Mouse (Mus musculus): ENCODE measurements around the gene Hmg20b. TPM values are rescaled to one million over a fixed set of nuclear protein-coding genes. Genes with fewer than 3 reads are reported as not detected.

The Hmg20b gene
- polyA plus RNA-seq, 1 experiment from 2014 or later = 100 TPM

GRCm38 (mm10) chr10:81323141-81323775, 27.0 kb downstream of the Hmg20b start:
- DNase-seq (ENCODE audit: low spot score) (no peak), ATAC-seq (ENCODE audit: low FRiP score) (no peak)
- 94% methylated on average over 23 of the region's 23 CpGs for WGBS
- H3K9me3 ChIP-seq (ENCODE audit: control insufficient read depth, low read length) = no peaks in the 10 kb centered on the region
- H3K4me2 ChIP-seq (replicated peaks; ENCODE audit: low read depth, low read length) = no peak overlapping the region
- H3K4me1 ChIP-seq (replicated peaks; ENCODE audit: control insufficient read depth, insufficient read depth, low read length) = peaks cover 13% of the 10 kb centered on the region
- peaks cover 26% of the 10 kb centered on the region for H3K36me3 ChIP-seq (ENCODE audit: control insufficient read depth, insufficient read depth, low read length)
- H3K27me3 ChIP-seq (ENCODE audit: control insufficient read depth, insufficient read depth, low read length) = no peaks in the 10 kb centered on the region
- no peak overlapping the region for H3K4me3 ChIP-seq (ENCODE audit: low read depth, low read length)
- H3K27ac ChIP-seq (ENCODE audit: low read depth, low read length) = no peak overlapping the region
- H3K9ac ChIP-seq (ENCODE audit: low read depth, low read length) = no peak overlapping the region

GRCm38 (mm10) chr10:81322444-81322843, 27.8 kb downstream of the Hmg20b start:
- no peak for DNase-seq (ENCODE audit: low spot score)
- WGBS = 94% methylated on average over 27 of the region's 27 CpGs
- peaks cover 13% of the 10 kb centered on the region for H3K4me1 ChIP-seq (replicated peaks; ENCODE audit: control insufficient read depth, insufficient read depth, low read length)
- 0 out of 2 replicates have a peak overlapping the region, but pooled peaks have one; percentile 78 for H3K4me2 ChIP-seq (replicated peaks; ENCODE audit: low read depth, low read length)
- H3K9me3 ChIP-seq (ENCODE audit: control insufficient read depth, low read length) = no peaks in the 10 kb centered on the region
- H3K4me3 ChIP-seq (ENCODE audit: low read depth, low read length) = peak overlapping the region; percentile 99; the same call in 1 of the 2 replicates
- ATAC-seq (ENCODE audit: low FRiP score) = no peak
- no peak overlapping the region for H3K9ac ChIP-seq (ENCODE audit: low read depth, low read length)
- H3K36me3 ChIP-seq (ENCODE audit: control insufficient read depth, insufficient read depth, low read length) = peaks cover 26% of the 10 kb centered on the region
- no peaks in the 10 kb centered on the region for H3K27me3 ChIP-seq (ENCODE audit: control insufficient read depth, insufficient read depth, low read length)
- H3K27ac ChIP-seq (ENCODE audit: low read depth, low read length) = no peak overlapping the region

DNA sequence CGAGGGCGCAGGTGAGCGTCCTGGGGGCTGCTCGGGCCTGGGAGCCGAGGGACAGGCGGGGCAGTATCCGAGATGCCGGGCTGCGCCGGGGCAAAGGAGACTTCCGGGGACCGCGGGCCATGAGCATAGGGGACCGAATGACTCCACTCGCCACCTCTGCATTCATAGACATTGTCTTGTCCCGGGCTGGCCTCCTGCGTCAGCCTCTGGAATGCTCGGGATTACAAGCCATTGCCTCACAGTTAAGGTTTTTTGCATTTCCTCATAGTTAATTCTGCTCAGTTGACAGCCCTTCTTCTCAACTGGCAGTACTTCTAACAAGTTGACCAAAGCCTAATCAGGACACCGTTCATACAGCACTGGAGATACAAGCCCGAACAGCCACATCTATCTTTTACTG, 28.8 kb downstream of the Hmg20b start:
- H3K9ac ChIP-seq (ENCODE audit: low read depth, low read length) = peak overlapping the region; percentile 90
- H3K27me3 ChIP-seq (ENCODE audit: control insufficient read depth, insufficient read depth, low read length) = no peaks in the 10 kb centered on the region
- H3K4me3 ChIP-seq (ENCODE audit: low read depth, low read length) = peak overlapping the region; percentile 99
- H3K4me2 ChIP-seq (replicated peaks; ENCODE audit: low read depth, low read length) = peak overlapping the region; percentile 78
- H3K4me1 ChIP-seq (replicated peaks; ENCODE audit: control insufficient read depth, insufficient read depth, low read length) = peaks cover 15% of the 10 kb centered on the region
- H3K36me3 ChIP-seq (ENCODE audit: control insufficient read depth, insufficient read depth, low read length) = peaks cover 20% of the 10 kb centered on the region
- H3K9me3 ChIP-seq (ENCODE audit: control insufficient read depth, low read length) = no peaks in the 10 kb centered on the region
- DNase-seq (ENCODE audit: low spot score) (no peak), ATAC-seq (ENCODE audit: low FRiP score) (peak; percentile 0)
- H3K27ac ChIP-seq (ENCODE audit: low read depth, low read length) = peak overlapping the region; percentile 80
- 4% methylated on average over 20 of the region's 20 CpGs for WGBS

- ATAC-seq (ENCODE audit: low FRiP score) = peak; percentile 94
- peak within 1 kb of the TSS; percentile 99 for H3K4me3 ChIP-seq (ENCODE audit: low read depth, low read length)
- H3K27me3 ChIP-seq (ENCODE audit: control insufficient read depth, insufficient read depth, low read length) = no peaks in the 10 kb centered on the region
- H3K27ac ChIP-seq (ENCODE audit: low read depth, low read length) = peak within 1 kb of the TSS; percentile 80
- H3K36me3 ChIP-seq (ENCODE audit: control insufficient read depth, insufficient read depth, low read length) = peaks cover 16% of the 10 kb centered on the region
- peaks cover 15% of the 10 kb centered on the region for H3K4me1 ChIP-seq (replicated peaks; ENCODE audit: control insufficient read depth, insufficient read depth, low read length)
- H3K9ac ChIP-seq (ENCODE audit: low read depth, low read length) = peak within 1 kb of the TSS; percentile 90
- no peaks in the 10 kb centered on the region for H3K9me3 ChIP-seq (ENCODE audit: control insufficient read depth, low read length)
- WGBS = under 1% methylated on average over 68 of the region's 68 CpGs
- peak; percentile 100 for DNase-seq (ENCODE audit: low spot score)
- peak within 1 kb of the TSS; percentile 78 for H3K4me2 ChIP-seq (replicated peaks; ENCODE audit: low read depth, low read length)
These were observed 29.5 kb downstream of the Hmg20b start, which contains the start of gene Cactin for GRCm38 (mm10) chr10:81320550-81321347. Gene Cactin, plus strand, starts transcription at chr10:81321103.

GRCm38 (mm10) chr10:81319741-81320549, 30.3 kb downstream of the Hmg20b start:
- DNase-seq (ENCODE audit: low spot score) (peak; percentile 98), ATAC-seq (ENCODE audit: low FRiP score) (peak; percentile 3)
- Histone ChIP-seq H3K36me3 (ENCODE audit: control insufficient read depth, insufficient read depth, low read length) (peaks cover 11% of the 10 kb centered on the region), H3K4me3 (ENCODE audit: low read depth, low read length) (peak overlapping the region; percentile 99), H3K4me2 (replicated peaks; ENCODE audit: low read depth, low read length) (peak overlapping the region; percentile 78), H3K9ac (ENCODE audit: low read depth, low read length) (peak overlapping the region; percentile 54), H3K27ac (ENCODE audit: low read depth, low read length) (peak overlapping the region; percentile 80), H3K4me1 (replicated peaks; ENCODE audit: control insufficient read depth, insufficient read depth, low read length) (peaks cover 15% of the 10 kb centered on the region), H3K9me3 (ENCODE audit: control insufficient read depth, low read length) (no peaks in the 10 kb centered on the region), H3K27me3 (ENCODE audit: control insufficient read depth, insufficient read depth, low read length) (no peaks in the 10 kb centered on the region)
- WGBS = 2% methylated on average over 38 of the region's 38 CpGs

GRCm38 (mm10) chr10:81319330-81319699, 31.0 kb downstream of the Hmg20b start:
- Histone ChIP-seq H3K9me3 (ENCODE audit: control insufficient read depth, low read length) (no peaks in the 10 kb centered on the region), H3K27ac (ENCODE audit: low read depth, low read length) (peak overlapping the region; percentile 80; the same call in 1 of the 2 replicates), H3K4me2 (replicated peaks; ENCODE audit: low read depth, low read length) (peak overlapping the region; percentile 78), H3K36me3 (ENCODE audit: control insufficient read depth, insufficient read depth, low read length) (peaks cover 9% of the 10 kb centered on the region), H3K4me1 (replicated peaks; ENCODE audit: control insufficient read depth, insufficient read depth, low read length) (peaks cover 15% of the 10 kb centered on the region), H3K4me3 (ENCODE audit: low read depth, low read length) (peak overlapping the region; percentile 99; the same call in 1 of the 2 replicates), H3K27me3 (ENCODE audit: control insufficient read depth, insufficient read depth, low read length) (no peaks in the 10 kb centered on the region), H3K9ac (ENCODE audit: low read depth, low read length) (peak overlapping the region; percentile 54)
- no peak for DNase-seq (ENCODE audit: low spot score)
- ATAC-seq (ENCODE audit: low FRiP score) = no peak
- 53% methylated on average over 8 of the region's 8 CpGs for WGBS

DNA sequence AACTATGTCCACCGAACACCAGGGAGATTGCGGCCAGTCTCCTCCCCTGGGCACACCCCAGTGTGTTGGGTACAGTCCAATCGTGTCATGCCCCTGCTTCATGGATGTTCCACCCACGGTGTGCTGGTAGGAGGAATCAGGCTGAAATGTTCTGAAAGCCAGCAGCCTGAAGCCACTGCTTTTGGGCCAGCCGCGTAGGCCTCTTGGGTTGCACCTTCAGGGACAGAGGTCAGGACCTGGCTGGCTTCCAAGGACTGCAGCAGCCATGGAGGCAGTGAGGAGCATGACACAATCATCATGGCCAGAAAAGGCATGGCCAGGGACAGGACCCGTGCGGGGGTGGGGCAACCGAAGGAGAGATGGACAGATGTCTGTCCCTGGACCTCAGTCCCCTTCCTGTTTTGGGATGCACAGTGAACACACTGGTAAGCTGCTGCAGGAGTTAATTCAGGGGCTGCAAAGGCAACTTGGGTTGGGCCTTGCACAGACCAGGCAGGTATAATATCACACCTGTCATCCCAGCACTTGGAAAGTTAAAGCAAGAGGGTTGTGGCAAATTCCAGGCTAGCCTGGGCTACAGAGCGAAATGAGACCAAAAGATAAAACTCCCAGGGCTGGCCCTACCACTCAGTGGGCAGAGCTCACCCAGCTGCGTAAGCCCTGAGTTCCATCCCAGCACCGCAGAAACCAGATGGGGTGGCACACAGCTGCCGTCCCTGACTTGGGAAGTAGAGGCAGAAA, 31.5 kb downstream of the Hmg20b start:
- WGBS = 92% methylated on average over 13 of the region's 13 CpGs
- H3K4me2 ChIP-seq (replicated peaks; ENCODE audit: low read depth, low read length) = no peak overlapping the region; the same call in 1 of the 2 replicates
- H3K9ac ChIP-seq (ENCODE audit: low read depth, low read length) = no peak overlapping the region
- no peak for ATAC-seq (ENCODE audit: low FRiP score)
- H3K4me3 ChIP-seq (ENCODE audit: low read depth, low read length) = no peak overlapping the region
- DNase-seq (ENCODE audit: low spot score) = no peak
- no peaks in the 10 kb centered on the region for H3K9me3 ChIP-seq (ENCODE audit: control insufficient read depth, low read length)
- H3K27me3 ChIP-seq (ENCODE audit: control insufficient read depth, insufficient read depth, low read length) = no peaks in the 10 kb centered on the region
- no peak overlapping the region for H3K27ac ChIP-seq (ENCODE audit: low read depth, low read length)
- H3K4me1 ChIP-seq (replicated peaks; ENCODE audit: control insufficient read depth, insufficient read depth, low read length) = peaks cover 15% of the 10 kb centered on the region
- peaks cover 6% of the 10 kb centered on the region; the same call in 1 of the 2 replicates for H3K36me3 ChIP-seq (ENCODE audit: control insufficient read depth, insufficient read depth, low read length)

DNA sequence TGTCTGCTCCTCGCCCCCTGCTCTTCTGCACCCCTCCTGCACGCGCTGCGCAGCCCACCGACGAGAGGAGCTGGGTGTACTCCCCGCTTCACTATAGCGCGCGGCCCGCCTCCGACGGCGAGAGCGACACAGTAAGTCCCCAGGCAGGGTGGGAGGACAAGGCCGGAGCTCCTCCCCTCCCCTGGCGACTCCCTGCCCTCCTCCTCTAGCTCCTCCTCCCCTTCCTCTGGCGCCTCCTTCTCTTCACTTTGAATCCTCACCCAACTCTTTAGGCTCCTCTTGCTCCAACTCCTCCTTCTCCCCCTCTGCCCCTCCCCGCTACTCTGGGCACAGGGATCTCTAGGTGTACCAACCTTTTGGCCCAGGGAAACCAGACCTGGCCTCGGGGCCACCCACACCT, 33.0 kb downstream of the Hmg20b start:
- Histone ChIP-seq H3K4me3 (ENCODE audit: low read depth, low read length) (no peak overlapping the region), H3K36me3 (ENCODE audit: control insufficient read depth, insufficient read depth, low read length) (peaks cover 7% of the 10 kb centered on the region; the same call in 1 of the 2 replicates), H3K4me2 (replicated peaks; ENCODE audit: low read depth, low read length) (peak overlapping the region; percentile 25; the same call in 1 of the 2 replicates), H3K27me3 (ENCODE audit: control insufficient read depth, insufficient read depth, low read length) (no peaks in the 10 kb centered on the region), H3K4me1 (replicated peaks; ENCODE audit: control insufficient read depth, insufficient read depth, low read length) (peaks cover 14% of the 10 kb centered on the region), H3K9me3 (ENCODE audit: control insufficient read depth, low read length) (no peaks in the 10 kb centered on the region), H3K9ac (ENCODE audit: low read depth, low read length) (no peak overlapping the region; the same call in 1 of the 2 replicates), H3K27ac (ENCODE audit: low read depth, low read length) (no peak overlapping the region)
- ATAC-seq (ENCODE audit: low FRiP score) (no peak), DNase-seq (ENCODE audit: low spot score) (no peak)
- WGBS = 11% methylated on average over 19 of the region's 20 CpGs

Measured in hindbrain, embryonic 11.5 days (tissue).